Mouse (Mus musculus) erythroblast, embryonic 14.5 days (primary cell): ENCODE measurements around the gene Radil.

ENCODE experiments used
- GATA1 ChIP-seq: IDR thresholded peaks from 2 replicates; pipeline ENCODE4 v1.6.1; 2012; ENCODE audit warnings: low read length, inconsistent platforms, mixed read lengths
- TAL1 ChIP-seq: IDR thresholded peaks from 3 replicates; pipeline ENCODE4 v1.6.1; 2012; ENCODE audit warnings: low read length, inconsistent platforms, mixed read lengths

DNA sequence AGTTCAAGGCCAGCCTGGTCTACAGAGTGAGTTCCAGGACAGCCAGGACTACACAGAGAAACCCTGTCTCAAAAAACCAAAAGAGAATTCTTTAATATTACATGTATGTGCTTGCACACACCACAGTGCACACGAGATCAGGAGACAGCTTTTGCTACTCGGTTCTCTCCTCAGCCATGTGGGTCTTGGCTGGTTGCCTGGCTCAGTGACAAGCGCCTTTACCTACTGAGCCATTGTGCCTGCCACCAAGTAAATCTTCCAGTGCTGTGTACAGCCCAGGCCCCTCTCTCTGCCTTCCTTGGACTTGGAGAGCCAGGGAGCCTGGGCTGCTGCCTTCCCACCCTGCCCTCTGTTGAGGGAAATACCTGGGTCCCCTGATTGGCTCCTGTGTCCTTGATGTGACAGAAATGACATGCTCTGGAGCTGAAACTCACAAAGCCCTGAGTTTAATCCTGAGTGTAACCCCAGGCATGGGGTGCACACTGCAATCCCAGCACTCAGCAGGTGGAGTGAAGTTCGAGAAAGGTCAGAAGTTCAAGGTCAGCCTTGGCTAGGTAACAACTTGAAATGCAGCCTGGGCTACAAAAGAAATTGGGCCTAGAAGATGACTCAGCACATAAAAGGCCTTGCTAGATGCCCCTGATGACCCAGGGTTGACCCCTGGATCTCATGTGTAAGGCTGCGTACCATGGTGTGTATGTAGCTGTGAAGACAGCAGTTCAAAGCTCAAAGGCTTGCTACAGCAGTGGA, 72.9 kb downstream of the Radil start:
- TF ChIP-seq GATA1, result no peak
- no peak for TF ChIP-seq TAL1
